Mouse (Mus musculus) heart, embryonic 11.5 days (tissue): ENCODE results near the gene Ms4a18. TPM values are rescaled to one million over a fixed set of nuclear protein-coding genes. Genes with fewer than 3 reads are reported as not detected.

Experiments
- ATAC-seq: fragments of 200-750 bp; cut with Nextera tagmentation; replicated peaks from 2 replicates; pipeline ENCODE4 v1.8.0; 2017; ENCODE audit warnings: moderate library complexity; ENCODE audit not compliant: insufficient number of reproducible peaks, low FRiP score, low TSS enrichment
- H3K27ac ChIP-seq: fragments of 300-500 bp; sonication (generic); 2 replicates; pipeline ENCODE4 v1.5.1; 2014; ENCODE audit warnings: mild to moderate bottlenecking, low read depth, low read length
- H3K27me3 ChIP-seq: fragments of 300-500 bp; sonication (generic); 2 replicates; pipeline ENCODE4 v1.6.1; 2014; ENCODE audit warnings: mild to moderate bottlenecking, low read length, mixed read lengths; ENCODE audit not compliant: control insufficient read depth, insufficient read depth
- H3K36me3 ChIP-seq: fragments of 300-500 bp; sonication (generic); 2 replicates; pipeline ENCODE4 v1.6.1; 2014; ENCODE audit warnings: mild to moderate bottlenecking, low read length, moderate library complexity, mixed read lengths; ENCODE audit not compliant: control insufficient read depth, insufficient read depth
- H3K4me1 ChIP-seq: fragments of 300-500 bp; sonication (generic); 2 replicates; pipeline ENCODE4 v1.6.1; 2014; ENCODE audit warnings: low read length; ENCODE audit not compliant: control insufficient read depth, insufficient read depth
- H3K4me2 ChIP-seq: fragments of 300-500 bp; sonication (generic); 2 replicates; pipeline ENCODE4 v1.6.1; 2014; ENCODE audit warnings: mild to moderate bottlenecking, moderate library complexity
- H3K4me3 ChIP-seq: fragments of 300-500 bp; sonication (generic); 2 replicates; pipeline ENCODE4 v1.5.1; 2014; ENCODE audit warnings: low read depth, low read length
- H3K9ac ChIP-seq: fragments of 300-500 bp; sonication (generic); 2 replicates; pipeline ENCODE4 v1.6.1; 2014; ENCODE audit warnings: mild to moderate bottlenecking, low read depth, low read length, moderate library complexity
- H3K9me3 ChIP-seq: fragments of 300-500 bp; sonication (generic); replicated peaks from 2 replicates; pipeline ENCODE4 v1.6.1; 2016; ENCODE audit warnings: low read length; ENCODE audit not compliant: control insufficient read depth
- WGBS: fragments of 180-500 bp; shearing (Covaris S2); extraction: QIAGEN DNeasy Blood & Tissue Kit; methylation state at CpG from one replicate; pipeline ENCODE4 v1.1.7; 2014; ENCODE audit not compliant: insufficient replicate concordance; 5-methylcytosine and 5-hydroxymethylcytosine counted together
- polyA plus RNA-seq: library from polyadenylated mRNA; unstranded; fragments of >200 nt; fragmentation: Nextera tagmentation; extraction: Ambion mirVana; gene quantifications from 2 replicates; pipeline ENCODE4 v1.2.1, GENCODE M21; 2014

Ms4a18 gene
- polyA plus RNA-seq, 1 experiment from 2014 or later, result not detected

DNA sequence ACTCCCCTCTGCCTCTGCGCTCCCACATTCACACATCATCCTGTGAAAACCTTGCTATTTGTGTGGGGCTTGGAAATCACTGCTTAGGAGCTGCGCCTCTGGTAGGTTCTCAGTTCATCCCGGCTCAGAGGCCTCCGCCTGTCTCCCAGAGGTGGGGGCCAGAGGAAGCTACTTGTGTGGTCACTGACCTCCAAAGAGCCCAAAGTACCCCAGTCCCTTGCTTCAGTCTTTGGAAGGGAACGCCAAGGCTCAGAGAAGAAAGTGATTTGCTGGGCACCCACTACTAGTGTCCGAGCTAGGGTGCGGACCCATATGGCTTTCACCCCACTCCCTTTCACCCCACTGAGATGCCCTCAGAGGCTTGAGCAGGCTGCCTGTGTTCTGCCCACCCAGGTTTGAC lies 24.7 kb downstream of the Ms4a18 start, which contains the start of gene Ms4a15:
Gene Ms4a15 (minus strand): TSS at position 101 of the 400 bp plus-strand sequence.
- Histone ChIP-seq H3K9ac (no peak within 1 kb of the TSS), H3K9me3 (no peaks in the 10 kb centered on the region), H3K36me3 (no peaks in the 10 kb centered on the region), H3K4me3 (no peak within 1 kb of the TSS), H3K27ac (no peak within 1 kb of the TSS), H3K27me3 (no peaks in the 10 kb centered on the region; the same call in 1 of the 2 replicates), H3K4me1 (peaks cover 9% of the 10 kb centered on the region), H3K4me2 (no peak within 1 kb of the TSS)
- ATAC-seq, result no peak
- WGBS, result 80% methylated on average over 7 of the region's 7 CpGs

DNA sequence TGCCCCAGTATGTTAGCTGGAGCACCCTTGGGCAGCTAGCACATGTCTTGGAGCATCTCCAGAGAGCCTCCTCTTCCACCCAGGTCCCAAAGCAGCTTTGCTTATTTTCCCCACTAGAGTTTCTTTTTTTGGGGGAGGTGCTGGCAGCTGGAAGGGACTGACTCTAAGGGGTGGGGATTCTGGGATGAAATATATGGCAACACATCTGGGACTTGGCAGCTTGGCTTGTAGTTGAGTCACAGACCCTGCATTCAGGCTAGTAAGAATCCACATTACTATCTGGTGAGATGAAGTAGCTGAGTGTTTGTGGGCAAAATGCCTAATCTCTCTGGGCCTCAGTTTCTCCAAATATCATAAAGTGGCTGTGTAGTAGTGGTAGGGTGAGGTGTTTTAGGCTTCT lies 25.9 kb downstream of the Ms4a18 start:
- H3K4me1 ChIP-seq, result peaks cover 9% of the 10 kb centered on the region
- H3K27ac ChIP-seq, result no peak overlapping the region
- H3K9ac ChIP-seq, result no peak overlapping the region
- ATAC-seq, result no peak
- H3K27me3 ChIP-seq, result no peaks in the 10 kb centered on the region; the same call in 1 of the 2 replicates
- H3K9me3 ChIP-seq, result no peaks in the 10 kb centered on the region
- H3K4me3 ChIP-seq, result no peak overlapping the region
- H3K36me3 ChIP-seq, result no peaks in the 10 kb centered on the region
- H3K4me2 ChIP-seq, result no peak overlapping the region

DNA sequence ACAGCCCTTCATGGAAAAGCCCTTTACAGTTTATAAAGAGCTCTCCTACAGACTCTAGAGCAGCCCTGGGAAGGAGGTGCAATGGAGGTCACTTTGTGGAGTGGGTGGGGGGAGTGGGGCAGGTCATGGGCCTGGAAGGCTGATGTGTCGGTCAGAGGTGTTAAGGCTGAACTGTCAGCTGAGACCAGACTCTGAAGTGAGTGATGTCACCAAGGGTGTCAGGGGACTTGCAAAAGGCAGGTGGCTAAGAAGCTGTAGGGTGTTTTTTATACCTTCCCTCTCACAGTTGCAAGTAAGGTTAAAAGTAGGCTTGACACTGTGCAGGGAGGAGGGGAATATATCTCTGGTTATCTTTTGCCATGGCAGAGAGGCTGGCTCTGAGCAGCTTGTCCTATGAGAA lies 27.1 kb downstream of the Ms4a18 start:
- Histone ChIP-seq H3K9ac (no peak overlapping the region), H3K4me1 (peaks cover 9% of the 10 kb centered on the region), H3K4me2 (no peak overlapping the region), H3K4me3 (no peak overlapping the region), H3K9me3 (no peaks in the 10 kb centered on the region), H3K27ac (no peak overlapping the region), H3K27me3 (no peaks in the 10 kb centered on the region; the same call in 1 of the 2 replicates), H3K36me3 (no peaks in the 10 kb centered on the region)
- no peak for ATAC-seq
- WGBS, result 14% methylated on average over 1 of the region's 1 CpGs

DNA sequence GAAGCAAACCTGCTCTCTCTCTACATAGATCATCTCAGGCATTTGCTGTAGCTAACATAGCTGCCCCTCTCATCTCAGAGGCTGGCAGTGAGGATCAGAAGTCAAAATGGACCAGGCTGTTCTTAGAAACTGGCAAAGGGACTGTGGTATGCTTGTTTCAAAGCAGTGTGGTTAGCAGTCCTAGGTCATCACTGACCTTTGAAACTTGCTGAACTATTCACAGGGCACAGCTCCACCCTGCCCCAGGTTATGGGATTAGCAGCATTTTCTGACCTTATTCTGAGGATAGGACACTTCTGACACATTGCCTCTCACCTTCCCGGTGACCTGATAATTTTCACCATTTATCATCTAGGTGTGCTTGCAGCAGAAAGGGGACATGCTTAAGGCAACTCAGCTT lies 29.3 kb downstream of the Ms4a18 start:
- no peak for ATAC-seq
- 74% methylated on average over 1 of the region's 1 CpGs for WGBS

DNA sequence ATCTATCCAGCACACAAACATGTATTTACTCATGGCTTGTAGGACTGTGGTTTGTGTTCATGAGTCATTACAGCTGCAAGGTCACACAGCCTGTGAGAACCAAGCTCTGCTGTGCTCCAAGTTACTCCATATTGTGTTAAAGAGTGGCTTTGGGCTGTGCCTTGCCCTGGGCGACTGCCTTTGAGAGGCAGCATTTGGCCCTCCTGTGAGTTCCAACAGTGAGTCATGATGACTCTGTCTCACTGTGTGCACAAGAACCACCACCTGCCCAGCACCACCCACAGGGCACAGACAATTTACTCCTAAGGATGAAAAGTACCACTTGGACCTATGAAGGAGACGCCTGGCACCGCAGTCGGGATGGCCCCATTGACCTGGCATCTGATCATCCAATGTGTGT lies 31.9 kb downstream of the Ms4a18 start:
- Histone ChIP-seq H3K4me2 (no peak overlapping the region), H3K4me1 (peaks cover 8% of the 10 kb centered on the region), H3K27me3 (no peaks in the 10 kb centered on the region), H3K27ac (no peak overlapping the region), H3K36me3 (no peaks in the 10 kb centered on the region), H3K9ac (no peak overlapping the region), H3K9me3 (no peaks in the 10 kb centered on the region), H3K4me3 (no peak overlapping the region)
- no peak for ATAC-seq
- 76% methylated on average over 4 of the region's 4 CpGs for WGBS

More for the DNA sequence above, 29.3 kb downstream of the Ms4a18 start:
- H3K9me3 ChIP-seq, result no peaks in the 10 kb centered on the region
- H3K27ac ChIP-seq, result no peak overlapping the region
- H3K36me3 ChIP-seq, result no peaks in the 10 kb centered on the region
- no peak overlapping the region for H3K4me2 ChIP-seq
- no peak overlapping the region for H3K4me3 ChIP-seq
- H3K9ac ChIP-seq, result no peak overlapping the region
- no peaks in the 10 kb centered on the region; the same call in 1 of the 2 replicates for H3K27me3 ChIP-seq
- peaks cover 9% of the 10 kb centered on the region for H3K4me1 ChIP-seq

DNA sequence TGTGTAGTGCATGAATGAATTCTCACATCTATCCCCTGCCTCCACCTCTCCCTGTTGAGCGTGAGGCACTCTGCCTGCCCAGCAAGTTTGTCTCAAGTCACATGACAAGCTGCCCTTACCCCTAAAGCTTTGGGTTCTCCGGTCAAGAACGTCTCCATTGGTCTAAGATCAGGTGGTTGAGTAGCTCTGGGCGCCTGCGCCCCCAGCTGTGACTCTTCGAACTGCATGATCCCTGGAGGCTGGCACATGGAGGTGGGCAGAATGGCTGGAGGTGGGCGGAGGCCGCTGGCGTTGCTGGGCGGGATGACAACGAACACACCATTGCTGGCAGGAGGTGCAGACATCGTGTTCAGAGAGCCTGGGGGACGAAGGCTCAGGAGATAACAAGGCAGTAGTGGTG lies 33.3 kb downstream of the Ms4a18 start:
- no peaks in the 10 kb centered on the region for H3K36me3 ChIP-seq
- no peak overlapping the region for H3K9ac ChIP-seq
- H3K9me3 ChIP-seq, result no peaks in the 10 kb centered on the region
- H3K4me1 ChIP-seq, result 0 out of 2 replicates have a peak, but pooled peaks cover 3% of the 10 kb centered on the region
- H3K27me3 ChIP-seq, result no peaks in the 10 kb centered on the region
- no peak for ATAC-seq
- no peak overlapping the region for H3K27ac ChIP-seq
- H3K4me3 ChIP-seq, result no peak overlapping the region
- H3K4me2 ChIP-seq, result no peak overlapping the region
- 68% methylated on average over 13 of the region's 13 CpGs for WGBS

DNA sequence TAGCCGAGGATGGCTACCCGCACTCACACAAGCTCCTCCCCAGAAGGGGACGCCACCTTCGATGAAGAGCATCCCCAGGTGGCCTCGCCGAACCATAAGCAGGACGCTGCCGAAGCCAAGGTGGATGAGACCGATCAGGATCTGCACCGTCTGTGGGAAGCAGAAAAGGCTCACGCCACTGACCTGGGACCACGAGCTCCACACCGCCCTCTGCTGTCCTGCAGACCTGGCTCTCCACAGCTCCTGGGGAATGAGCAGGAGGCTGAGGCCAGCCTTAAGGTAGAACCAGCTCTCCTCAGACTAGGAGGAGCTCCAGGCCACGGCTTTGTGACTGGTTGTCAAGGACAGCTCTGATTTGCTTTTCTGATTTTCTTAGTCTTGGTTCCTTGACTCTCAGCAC lies 34.7 kb downstream of the Ms4a18 start:
- Histone ChIP-seq H3K27me3 (no peaks in the 10 kb centered on the region), H3K4me3 (no peak overlapping the region), H3K4me2 (peak overlapping the region; percentile 42), H3K9ac (no peak overlapping the region), H3K4me1 (0 out of 2 replicates have a peak, but pooled peaks cover 3% of the 10 kb centered on the region), H3K9me3 (no peaks in the 10 kb centered on the region), H3K27ac (no peak overlapping the region), H3K36me3 (no peaks in the 10 kb centered on the region)
- 16% methylated on average over 14 of the region's 14 CpGs for WGBS
- ATAC-seq, result no peak

DNA sequence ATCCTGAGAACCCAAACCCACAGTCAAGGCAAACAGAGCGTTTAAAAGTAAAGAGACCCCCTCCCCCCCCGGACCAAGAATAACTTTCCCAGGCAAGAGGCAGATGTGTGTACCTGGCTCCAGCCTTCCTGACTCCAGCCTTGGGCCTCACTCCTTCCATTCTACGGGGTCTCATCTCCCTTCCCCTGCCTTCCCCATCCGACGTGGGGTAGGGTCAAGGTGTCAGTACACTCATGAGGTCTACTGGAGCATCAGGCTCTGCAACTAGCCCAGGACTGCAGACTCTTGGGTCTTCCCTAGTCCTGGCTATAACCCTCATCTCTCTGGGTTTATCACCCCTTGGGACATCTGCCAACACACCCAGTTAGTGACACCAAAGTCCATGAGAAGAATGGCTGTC lies 37.6 kb downstream of the Ms4a18 start:
- Histone ChIP-seq H3K4me2 (no peak overlapping the region), H3K4me3 (no peak overlapping the region)
- 80% methylated on average over 5 of the region's 5 CpGs for WGBS

More for the DNA sequence above, 37.6 kb downstream of the Ms4a18 start:
- ATAC-seq, result no peak
- Histone ChIP-seq H3K9ac (no peak overlapping the region), H3K36me3 (no peaks in the 10 kb centered on the region), H3K9me3 (no peaks in the 10 kb centered on the region), H3K27me3 (no peaks in the 10 kb centered on the region), H3K4me1 (0 out of 2 replicates have a peak, but pooled peaks cover 3% of the 10 kb centered on the region), H3K27ac (no peak overlapping the region)
